Mouse (Mus musculus): ENCODE measurements around the gene Lmod2. TPM values are rescaled to one million over a fixed set of nuclear protein-coding genes. Genes with fewer than 3 reads are reported as not detected.

The Lmod2 gene
- not detected for total RNA-seq (2022)

- DNase-seq (ENCODE audit: low spot score in 2 of 2), result no peak
Observed at GRCm38 (mm10) chr6:24597500-24597899, at the start of gene Lmod2. Lmod2 (plus strand) TSS chr6:24597762.

DNA sequence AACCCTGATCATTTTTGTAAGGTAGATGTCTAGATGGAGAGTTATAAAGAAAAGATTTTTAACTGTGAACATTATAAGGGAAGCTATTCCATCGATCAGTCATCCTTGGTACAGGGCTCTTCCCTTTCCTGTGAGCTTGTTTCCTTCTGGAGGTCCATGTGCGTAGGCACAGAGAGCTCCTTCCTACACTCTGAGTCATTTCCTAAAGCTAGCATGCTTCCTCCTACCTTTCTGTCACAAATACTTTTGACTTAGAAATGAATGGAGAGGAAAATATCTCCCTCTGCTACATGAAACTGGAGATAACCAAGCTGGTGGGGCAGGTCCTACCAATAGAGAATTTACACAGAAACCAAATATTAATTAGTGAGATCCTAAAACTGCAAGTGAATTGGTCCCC lies 47.8 kb upstream of the Lmod2 start:
- DNase-seq (ENCODE audit: low spot score in 2 of 2), result no peak

- DNase-seq (ENCODE audit: low spot score in 2 of 2), result no peak
Observed at GRCm38 (mm10) chr6:24552046-24552445, 45.5 kb upstream of the Lmod2 start.

GRCm38 (mm10) chr6:24554427-24555086 lies 43.0 kb upstream of the Lmod2 start:
- DNase-seq (ENCODE audit: low spot score in 2 of 2), result no peak

DNA sequence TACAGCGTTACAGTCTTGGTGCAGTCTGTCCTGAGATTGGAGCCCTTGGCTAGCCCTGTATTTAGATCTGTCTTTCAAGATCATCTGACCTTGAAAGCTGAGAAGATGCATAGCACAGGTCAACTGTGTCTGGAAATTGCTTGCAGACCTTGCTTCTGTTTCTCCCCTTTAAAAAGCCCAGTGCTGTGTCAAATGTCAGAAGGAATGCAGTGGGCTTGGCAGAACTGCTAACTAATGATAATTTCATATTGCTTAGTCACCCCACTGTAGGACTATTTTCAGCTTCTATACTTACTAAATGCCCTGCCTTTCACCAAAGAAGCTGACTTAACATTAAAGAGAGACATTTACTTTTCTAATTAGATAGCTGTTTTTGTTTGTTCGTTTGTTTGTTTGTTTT lies 42.1 kb upstream of the Lmod2 start:
- no peak for DNase-seq (ENCODE audit: low spot score in 2 of 2)

- DNase-seq (ENCODE audit: low spot score in 2 of 2), result peak; percentile 44 to 61
Observed at GRCm38 (mm10) chr6:24564081-24564480, 33.5 kb upstream of the Lmod2 start.

GRCm38 (mm10) chr6:24564886-24565285 lies 32.7 kb upstream of the Lmod2 start:
- DNase-seq (ENCODE audit: low spot score in 2 of 2), result no peak

DNA sequence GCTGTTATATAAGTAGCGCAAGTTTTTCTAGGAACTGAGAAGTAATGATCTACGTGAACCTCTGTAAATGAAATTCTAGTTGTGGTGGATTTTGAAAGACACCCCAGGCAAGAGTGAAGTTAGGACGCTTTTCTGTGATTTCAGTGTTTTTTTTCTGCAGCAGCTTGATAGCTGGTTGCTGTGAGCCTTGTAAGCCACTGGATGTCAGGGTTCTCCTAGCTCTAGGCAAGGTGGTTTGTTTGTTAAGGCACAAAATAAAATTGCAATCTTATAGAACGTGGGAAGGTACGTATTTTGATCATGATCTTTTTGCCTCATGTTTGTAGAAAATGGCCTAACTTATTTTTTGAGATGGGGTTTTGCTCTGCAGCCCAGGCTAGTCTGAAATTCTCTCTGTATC lies 28.6 kb upstream of the Lmod2 start:
- DNase-seq (ENCODE audit: low spot score in 2 of 2), result no peak

DNA sequence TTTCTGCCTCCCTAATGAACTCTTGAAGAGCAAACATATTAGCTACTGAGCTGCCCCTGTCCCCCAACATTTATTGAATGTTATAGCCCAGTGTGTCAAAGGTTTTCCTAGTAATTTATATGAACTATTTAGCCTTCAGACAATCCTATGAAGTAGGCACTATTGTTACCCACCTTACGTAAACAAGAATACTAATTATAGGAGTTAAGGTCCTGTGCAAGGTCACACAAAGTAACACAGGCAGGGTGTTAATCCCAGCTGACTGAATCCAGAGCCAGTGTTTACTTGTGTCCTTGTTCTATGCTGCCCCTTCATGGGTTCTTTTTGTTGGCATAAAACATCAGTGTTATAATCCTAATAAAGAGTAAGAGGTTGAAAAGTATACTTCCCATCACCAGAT lies 27.9 kb upstream of the Lmod2 start:
- DNase-seq (ENCODE audit: low spot score in 2 of 2), result no peak

GRCm38 (mm10) chr6:24570278-24570677 lies 27.3 kb upstream of the Lmod2 start:
- no peak for DNase-seq (ENCODE audit: low spot score in 2 of 2)

- DNase-seq (ENCODE audit: low spot score in 2 of 2), result no peak
Observed at GRCm38 (mm10) chr6:24571126-24571525, 26.4 kb upstream of the Lmod2 start.

DNA sequence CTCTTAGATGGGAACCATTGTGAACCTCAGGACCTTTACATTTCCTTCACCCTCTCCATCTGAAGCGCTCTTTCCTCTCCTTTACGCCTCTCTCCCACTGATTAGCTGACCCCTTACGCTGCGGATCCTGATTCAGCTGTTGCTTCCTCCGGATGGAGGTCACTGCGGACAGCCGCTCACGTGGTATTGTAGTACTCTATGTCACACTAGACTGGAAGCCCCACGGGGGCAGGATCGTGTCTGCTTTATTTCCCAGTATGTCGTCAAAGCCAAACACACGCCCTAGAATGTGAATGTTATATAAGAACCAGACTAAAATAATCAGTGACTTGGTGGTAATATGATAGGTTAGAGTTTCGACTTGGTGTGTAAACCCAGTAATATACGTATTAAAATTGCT lies 25.1 kb upstream of the Lmod2 start:
- DNase-seq (ENCODE audit: low spot score in 2 of 2), result no peak

GRCm38 (mm10) chr6:24573319-24573718 lies 24.2 kb upstream of the Lmod2 start:
- no peak for DNase-seq (ENCODE audit: low spot score in 2 of 2)

DNA sequence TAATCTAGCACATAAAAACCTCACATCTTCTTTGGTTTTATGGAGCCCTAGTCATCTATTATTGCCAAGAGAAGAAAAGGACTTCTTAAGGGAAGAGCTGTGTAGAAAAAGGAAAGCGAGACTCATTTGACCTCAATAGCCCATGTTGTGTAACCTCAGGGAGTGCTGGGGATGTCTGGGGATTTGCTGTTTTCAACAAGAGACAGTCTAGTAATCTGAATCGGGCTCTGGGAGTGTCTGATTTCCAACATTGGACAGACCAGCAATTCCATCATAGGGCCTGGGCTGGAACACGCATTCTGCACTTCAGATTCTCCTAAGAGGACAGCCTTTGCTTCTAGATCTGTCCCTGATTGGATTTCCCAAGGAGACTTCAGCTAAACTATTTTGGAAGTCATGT lies 14.1 kb upstream of the Lmod2 start:
- DNase-seq (ENCODE audit: low spot score in 2 of 2), result no peak

DNA sequence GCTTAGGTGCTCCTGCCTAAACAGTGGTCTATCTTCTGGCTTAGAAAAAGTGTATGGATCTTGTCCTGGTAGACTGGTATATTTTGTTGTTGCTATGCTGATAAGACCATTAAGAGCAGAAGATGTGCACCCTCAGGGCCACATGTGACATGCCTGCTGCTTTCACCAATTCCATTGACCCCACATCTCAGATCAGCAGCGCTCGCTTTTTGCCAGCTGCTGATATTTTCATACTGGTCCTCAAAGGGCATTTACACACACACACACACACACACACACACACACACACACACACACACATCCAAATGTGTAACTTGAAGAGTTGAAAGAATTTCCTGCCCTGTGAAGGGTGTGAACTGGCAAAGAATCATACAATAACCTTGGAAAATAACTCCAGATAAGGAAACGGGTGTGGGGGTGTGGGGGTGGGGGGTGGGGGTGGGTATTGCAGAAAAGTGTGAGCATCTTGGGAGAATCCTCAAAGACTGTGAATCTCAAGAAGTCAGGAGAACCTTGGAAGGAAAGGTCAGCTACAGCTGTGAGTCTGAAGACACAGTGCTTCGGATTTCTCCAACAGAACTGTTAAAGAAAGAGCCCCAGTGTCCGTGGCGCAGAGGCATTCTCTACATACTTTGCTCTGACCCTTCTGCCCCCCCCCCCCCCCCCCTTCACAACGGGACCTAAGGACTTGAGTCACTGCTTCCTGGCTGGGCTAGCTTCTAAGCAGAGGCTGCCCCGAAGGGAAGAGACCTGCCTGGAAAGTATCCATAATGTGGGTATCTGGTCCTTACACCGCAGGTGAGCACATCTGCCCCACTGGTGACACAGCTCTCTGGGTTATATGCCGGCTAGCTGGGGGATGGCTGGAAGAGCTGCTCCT lies 11.9 kb upstream of the Lmod2 start:
- DNase-seq (ENCODE audit: low spot score in 2 of 2), result no peak

- peak in 1 of 2 experiments; percentile 7 for DNase-seq (ENCODE audit: low spot score in 2 of 2)
Observed at GRCm38 (mm10) chr6:24586885-24587284, 10.7 kb upstream of the Lmod2 start.

- no peak for DNase-seq (ENCODE audit: low spot score in 2 of 2)
Observed at GRCm38 (mm10) chr6:24590282-24590681, 7.3 kb upstream of the Lmod2 start.

DNA sequence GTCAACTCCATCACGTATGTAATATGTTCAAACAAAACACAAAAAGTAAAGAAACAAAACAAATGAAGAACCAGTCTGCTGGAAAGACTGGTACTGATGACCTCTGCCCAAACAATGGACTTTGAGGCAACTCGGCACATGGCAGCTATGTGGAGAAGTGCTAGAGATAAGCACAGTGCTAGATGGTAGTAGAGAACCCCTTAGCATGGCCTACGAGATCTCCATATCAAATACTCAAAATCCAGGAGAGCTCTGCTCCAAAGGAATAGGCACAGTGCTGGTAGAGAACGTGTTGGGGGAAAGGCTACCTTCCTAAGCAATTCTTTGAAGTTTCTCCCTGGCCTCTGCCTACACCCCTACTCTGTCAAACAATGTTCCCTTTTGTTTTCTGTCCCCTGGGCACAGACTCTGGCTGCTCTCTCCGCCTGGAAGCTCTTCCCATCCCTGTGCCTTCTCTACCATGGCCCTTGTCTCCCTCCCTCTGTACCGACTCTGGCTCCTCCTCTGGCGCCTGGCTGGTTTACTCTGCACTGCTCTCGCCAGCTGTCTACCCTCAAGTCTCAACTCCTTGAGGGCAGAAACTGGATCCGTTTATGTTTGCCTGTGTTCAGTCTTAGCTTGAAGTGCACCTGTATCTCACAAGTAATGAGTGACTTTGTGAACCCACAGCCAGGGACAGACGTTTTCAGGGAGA lies 5.9 kb upstream of the Lmod2 start:
- DNase-seq (ENCODE audit: low spot score in 2 of 2), result no peak

GRCm38 (mm10) chr6:24599179-24599578 lies 1.6 kb downstream of the Lmod2 start:
- no peak for DNase-seq (ENCODE audit: low spot score in 2 of 2)

GRCm38 (mm10) chr6:24599639-24600038 lies 2.1 kb downstream of the Lmod2 start:
- no peak for DNase-seq (ENCODE audit: low spot score in 2 of 2)

DNA sequence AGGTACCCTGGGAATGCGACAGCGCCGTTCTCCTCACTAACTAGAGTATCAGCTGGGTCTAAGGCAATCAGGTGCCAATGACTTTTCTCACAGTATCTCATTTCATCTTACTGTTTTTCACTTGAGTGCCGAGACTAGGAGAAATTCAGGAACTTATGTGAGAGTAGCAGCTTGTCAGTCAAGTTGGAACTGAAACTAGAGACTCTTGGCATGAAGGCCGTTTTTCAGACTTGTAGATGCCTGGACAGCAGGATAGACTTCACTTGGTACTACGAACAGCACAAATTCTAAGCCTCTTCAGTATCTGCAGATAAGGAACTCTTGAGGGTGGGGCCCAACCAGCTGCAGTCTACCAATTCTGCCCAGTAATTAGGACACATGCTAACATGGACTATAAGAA lies 2.6 kb downstream of the Lmod2 start:
- no peak for DNase-seq (ENCODE audit: low spot score in 2 of 2)

GRCm38 (mm10) chr6:24600726-24601125 lies 3.2 kb downstream of the Lmod2 start:
- no peak for DNase-seq (ENCODE audit: low spot score in 2 of 2)

All from layer of hippocampus, adult 8-10 months (tissue).